Mouse (Mus musculus): ENCODE results near the gene Gm3776. TPM values are rescaled to one million over a fixed set of nuclear protein-coding genes. Genes with fewer than 3 reads are reported as not detected.
"Not testable (repeated sequence)": the region's sequence is repeated elsewhere in the genome, so short reads cannot be mapped to it uniquely, and the experiment has no call there.

Gm3776 gene
- polyA plus RNA-seq, 1 experiment from 2014 or later: 0.19 TPM

DNA sequence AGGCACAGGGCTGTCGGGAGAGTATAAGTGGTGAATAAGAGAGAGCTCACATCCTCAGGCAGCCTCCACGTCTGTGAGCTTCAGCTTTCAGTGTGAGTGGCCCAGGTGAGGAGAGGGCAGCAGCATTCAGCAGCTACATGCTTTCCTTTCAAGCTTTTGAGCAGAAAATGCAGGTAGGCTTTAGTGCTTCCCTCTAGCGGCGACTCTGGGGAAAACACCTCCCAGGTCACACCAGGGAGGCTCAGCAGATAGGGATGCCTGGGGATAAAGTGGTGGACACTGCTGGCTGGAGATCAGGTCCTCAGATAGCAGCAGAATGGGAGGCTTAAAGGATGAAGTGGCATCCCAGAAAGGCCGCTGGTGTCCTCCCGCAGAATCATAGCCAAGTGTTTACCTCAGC is 39.2 kb downstream of the Gm3776 start:
- not testable (repeated sequence) for ATAC-seq (ENCODE audit: insufficient number of reproducible peaks, insufficient read depth, low FRiP score, low TSS enrichment); H3K36me3 ChIP-seq; H3K4me3 ChIP-seq; H3K9ac ChIP-seq; H3K27ac ChIP-seq; H3K4me2 ChIP-seq (replicated peaks); H3K4me1 ChIP-seq; H3K27me3 ChIP-seq; H3K9me3 ChIP-seq
- 12% methylated on average over 6 of the region's 6 CpGs for WGBS

- Histone ChIP-seq H3K4me3 (no peak overlapping the region), H3K9me3 (no peaks in the 10 kb centered on the region), H3K4me2 (replicated peaks) (no peak overlapping the region), H3K27ac (no peak overlapping the region), H3K4me1 (no peaks in the 10 kb centered on the region), H3K36me3 (no peaks in the 10 kb centered on the region), H3K27me3 (no peaks in the 10 kb centered on the region), H3K9ac (no peak overlapping the region)
- 73% methylated on average over 1 of the region's 1 CpGs for WGBS
- ATAC-seq (ENCODE audit: insufficient number of reproducible peaks, insufficient read depth, low FRiP score, low TSS enrichment): no peak
Measured at GRCm38 (mm10) chr9:78298232-78298631, 41.3 kb downstream of the Gm3776 start.

DNA sequence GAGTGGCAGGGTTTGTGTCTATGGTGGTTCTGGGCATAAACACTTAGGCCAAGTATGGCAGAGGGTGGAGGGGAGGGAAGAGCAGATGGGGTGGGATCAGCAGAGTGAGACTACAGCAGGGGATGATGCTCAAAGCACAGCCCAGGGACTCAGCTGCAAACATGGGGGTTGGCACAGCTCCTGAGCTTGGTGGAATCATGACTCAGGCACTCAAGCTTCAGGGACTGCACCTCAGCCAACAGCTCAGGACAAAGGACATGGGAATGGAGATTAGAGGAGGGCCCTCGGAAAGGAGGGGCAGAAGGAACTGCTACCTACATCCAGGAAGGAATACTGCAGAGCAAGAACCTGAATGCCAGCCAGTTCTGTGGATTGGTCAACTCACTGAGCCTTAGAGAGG is 42.2 kb downstream of the Gm3776 start:
- H3K4me2 ChIP-seq (replicated peaks); H3K4me1 ChIP-seq; H3K4me3 ChIP-seq; ATAC-seq (ENCODE audit: insufficient number of reproducible peaks, insufficient read depth, low FRiP score, low TSS enrichment); H3K9ac ChIP-seq; H3K36me3 ChIP-seq; H3K27me3 ChIP-seq; H3K9me3 ChIP-seq; H3K27ac ChIP-seq: not testable (repeated sequence)
- 63% methylated on average over 1 of the region's 1 CpGs for WGBS

DNA sequence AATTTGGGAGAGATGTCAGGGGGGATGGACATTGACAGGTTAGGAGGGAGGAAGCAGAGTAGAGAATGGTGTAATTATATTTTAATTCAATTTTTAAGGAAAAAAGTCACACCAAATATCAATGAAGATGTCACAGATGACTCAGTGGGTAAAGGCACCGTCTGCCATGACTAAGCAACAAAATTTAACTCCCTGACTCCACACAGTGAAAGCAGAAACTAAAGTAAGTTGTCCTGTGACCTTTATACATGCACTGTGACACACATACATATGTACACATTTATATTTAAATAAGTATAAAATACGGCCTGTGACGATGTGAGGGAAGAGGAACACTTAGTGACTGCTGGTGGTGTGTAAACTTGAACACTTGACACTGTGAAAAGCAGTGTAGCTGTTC is 51.2 kb downstream of the Gm3776 start:
- H3K36me3 ChIP-seq; H3K4me2 ChIP-seq (replicated peaks); ATAC-seq (ENCODE audit: insufficient number of reproducible peaks, insufficient read depth, low FRiP score, low TSS enrichment); H3K9me3 ChIP-seq; H3K27me3 ChIP-seq; H3K27ac ChIP-seq; H3K4me1 ChIP-seq; H3K4me3 ChIP-seq; H3K9ac ChIP-seq: not testable (repeated sequence)
- 74% methylated on average over 3 of the region's 3 CpGs for WGBS

DNA sequence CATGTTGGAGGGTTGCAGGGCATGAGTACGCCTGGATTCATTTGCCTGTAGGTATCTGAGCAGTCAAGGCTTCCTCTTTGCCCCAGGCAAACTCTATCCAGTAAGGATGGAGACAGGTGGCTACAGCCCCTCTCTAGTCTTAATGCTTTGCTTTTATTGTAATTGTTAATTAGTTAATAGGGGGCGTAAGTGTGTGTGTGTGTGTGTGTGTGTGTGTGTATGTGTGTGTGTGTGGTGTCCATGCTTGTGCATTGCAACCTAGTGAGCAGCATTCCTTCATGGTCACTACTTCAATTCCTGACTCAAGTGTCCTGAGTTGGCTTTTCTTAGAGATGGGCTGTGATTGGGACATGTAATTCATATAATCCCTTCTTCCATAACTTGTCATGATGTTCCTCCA is 57.8 kb downstream of the Gm3776 start, which contains the start of gene Omt2a:
TSS of gene Omt2a (minus strand) at position 101 of the 400 bp plus-strand sequence.
- Histone ChIP-seq H3K27ac (no peak within 1 kb of the TSS), H3K4me2 (replicated peaks) (no peak within 1 kb of the TSS), H3K9ac (no peak within 1 kb of the TSS), H3K36me3 (no peaks in the 10 kb centered on the region), H3K27me3 (no peaks in the 10 kb centered on the region), H3K9me3 (no peaks in the 10 kb centered on the region), H3K4me3 (no peak within 1 kb of the TSS), H3K4me1 (no peaks in the 10 kb centered on the region)
- no peak for ATAC-seq (ENCODE audit: insufficient number of reproducible peaks, insufficient read depth, low FRiP score, low TSS enrichment)
- 78% methylated on average over 2 of the region's 2 CpGs for WGBS

Other genes starting within 250 kb of the Gm3776 start
- 0.10 and 0.18 TPM in 2 replicates for gene Gcm1, start 205.2 kb upstream of the Gm3776 start, polyA plus RNA-seq (2016; fragmentation: Nextera tagmentation; extraction: Ambion mirVana)
- 42.9 and 43.1 TPM in 2 replicates for gene Fbxo9, start 148.1 kb upstream of the Gm3776 start, polyA plus RNA-seq (2016; fragmentation: Nextera tagmentation; extraction: Ambion mirVana)
- 32.0 and 33.1 TPM in 2 replicates for gene Ick, start 147.9 kb upstream of the Gm3776 start, polyA plus RNA-seq (2016; fragmentation: Nextera tagmentation; extraction: Ambion mirVana)
- 100.0 and 102 TPM in 2 replicates for gene Gsta4, start 74.4 kb upstream of the Gm3776 start, polyA plus RNA-seq (2016; fragmentation: Nextera tagmentation; extraction: Ambion mirVana)
- not detected in 2 replicates for gene Gsta1, start 26.5 kb upstream of the Gm3776 start, polyA plus RNA-seq (2016; fragmentation: Nextera tagmentation; extraction: Ambion mirVana)
- gene Gm10639, start 32.8 kb downstream of the Gm3776 start, polyA plus RNA-seq (2016; fragmentation: Nextera tagmentation; extraction: Ambion mirVana): not detected in 2 replicates
- not detected in 2 replicates for gene Omt2a, start 57.7 kb downstream of the Gm3776 start, polyA plus RNA-seq (2016; fragmentation: Nextera tagmentation; extraction: Ambion mirVana)
- not detected in 2 replicates for gene Omt2b, start 70.5 kb downstream of the Gm3776 start, polyA plus RNA-seq (2016; fragmentation: Nextera tagmentation; extraction: Ambion mirVana)
- gene Gsta2, start 98.7 kb downstream of the Gm3776 start, polyA plus RNA-seq (2016; fragmentation: Nextera tagmentation; extraction: Ambion mirVana): not detected in 2 replicates
- gene Dppa5a, start 111.0 kb downstream of the Gm3776 start, polyA plus RNA-seq (2016; fragmentation: Nextera tagmentation; extraction: Ambion mirVana): 0.37 and 0.66 TPM in 2 replicates
- 2.2 TPM in 2 replicates for gene Ooep, start 121.6 kb downstream of the Gm3776 start, polyA plus RNA-seq (2016; fragmentation: Nextera tagmentation; extraction: Ambion mirVana)
- gene Ddx43, start 138.6 kb downstream of the Gm3776 start, polyA plus RNA-seq (2016; fragmentation: Nextera tagmentation; extraction: Ambion mirVana): 0.19 and 0.33 TPM in 2 replicates
- gene Cgas, start 186.1 kb downstream of the Gm3776 start, polyA plus RNA-seq (2016; fragmentation: Nextera tagmentation; extraction: Ambion mirVana): 1.7 and 2.1 TPM in 2 replicates
- 22.1 and 22.8 TPM in 2 replicates for gene Mto1, start 191.1 kb downstream of the Gm3776 start, polyA plus RNA-seq (2016; fragmentation: Nextera tagmentation; extraction: Ambion mirVana)
- gene Gm17324, start 191.7 kb downstream of the Gm3776 start, polyA plus RNA-seq (2016; fragmentation: Nextera tagmentation; extraction: Ambion mirVana): 1.0 and 1.6 TPM in 2 replicates
- gene Eef1a1, start 232.0 kb downstream of the Gm3776 start, polyA plus RNA-seq (2016; fragmentation: Nextera tagmentation; extraction: Ambion mirVana): 3,992 and 4,191 TPM in 2 replicates

All from embryonic facial prominence, embryonic 12.5 days (tissue).